Mouse (Mus musculus): ENCODE results near the gene Kif16b.

Kif16b gene

DNA sequence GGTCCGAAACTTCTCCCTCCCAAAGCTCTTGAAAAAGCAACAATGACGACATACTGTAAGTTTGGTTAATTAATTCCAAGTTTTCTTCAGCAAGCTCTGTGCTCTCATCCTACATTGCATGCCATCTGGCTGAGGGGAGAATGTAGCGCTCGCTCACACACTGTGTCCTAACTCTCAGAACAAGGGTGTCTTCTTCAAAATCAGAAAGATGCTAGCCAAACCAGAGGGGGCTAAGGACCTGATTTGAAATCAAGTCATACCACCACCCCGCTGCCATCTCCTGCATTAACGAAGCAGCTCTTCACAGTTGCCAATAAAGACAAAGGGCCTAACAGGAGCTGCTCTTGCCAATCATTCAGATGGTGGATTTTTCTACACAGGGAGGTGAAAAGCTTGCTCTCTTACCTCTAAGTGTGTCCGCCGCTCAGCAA lies 253.3 kb downstream of the Kif16b start:
- no peak for DNase-seq (ENCODE audit: low spot score)

DNA sequence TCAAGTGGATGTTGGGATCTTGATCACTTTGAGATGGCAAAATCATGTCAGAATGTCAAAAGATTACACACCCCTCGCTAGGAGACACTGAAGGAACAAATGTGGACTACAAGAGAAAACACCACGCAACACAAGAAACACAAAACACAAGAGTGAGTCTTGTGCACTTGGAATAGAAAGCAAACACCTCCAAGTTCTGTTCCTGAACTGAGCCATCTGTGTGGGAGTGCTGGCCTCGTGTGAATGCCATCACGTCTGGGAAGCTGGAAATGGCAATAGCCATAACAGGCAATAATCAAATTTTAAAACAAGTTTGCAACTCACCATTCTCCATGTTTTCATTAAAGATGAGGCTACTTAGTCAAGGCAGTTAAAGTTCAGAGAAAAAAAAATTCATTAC lies 254.5 kb downstream of the Kif16b start:
- no peak for DNase-seq (ENCODE audit: low spot score)

DNA sequence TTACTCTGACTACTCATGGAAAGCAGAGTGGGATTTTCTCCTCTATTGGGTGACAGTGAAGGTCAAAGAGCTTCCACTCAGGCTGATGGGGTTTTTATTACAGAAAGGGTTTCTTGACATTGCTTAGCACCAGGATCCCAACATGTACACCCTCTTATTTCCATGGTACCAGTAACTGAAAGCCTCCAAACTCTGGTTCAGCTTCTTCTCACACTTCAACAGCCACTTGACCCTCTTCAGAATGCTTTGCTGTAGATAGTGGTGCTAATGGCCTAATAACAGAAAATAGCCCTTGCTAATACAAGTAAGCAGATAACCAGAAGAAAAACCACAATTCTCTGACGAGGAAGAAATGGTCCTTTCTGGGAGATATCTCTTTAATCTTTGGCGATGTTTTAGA lies 259.6 kb downstream of the Kif16b start:
- DNase-seq (ENCODE audit: low spot score): no peak

DNA sequence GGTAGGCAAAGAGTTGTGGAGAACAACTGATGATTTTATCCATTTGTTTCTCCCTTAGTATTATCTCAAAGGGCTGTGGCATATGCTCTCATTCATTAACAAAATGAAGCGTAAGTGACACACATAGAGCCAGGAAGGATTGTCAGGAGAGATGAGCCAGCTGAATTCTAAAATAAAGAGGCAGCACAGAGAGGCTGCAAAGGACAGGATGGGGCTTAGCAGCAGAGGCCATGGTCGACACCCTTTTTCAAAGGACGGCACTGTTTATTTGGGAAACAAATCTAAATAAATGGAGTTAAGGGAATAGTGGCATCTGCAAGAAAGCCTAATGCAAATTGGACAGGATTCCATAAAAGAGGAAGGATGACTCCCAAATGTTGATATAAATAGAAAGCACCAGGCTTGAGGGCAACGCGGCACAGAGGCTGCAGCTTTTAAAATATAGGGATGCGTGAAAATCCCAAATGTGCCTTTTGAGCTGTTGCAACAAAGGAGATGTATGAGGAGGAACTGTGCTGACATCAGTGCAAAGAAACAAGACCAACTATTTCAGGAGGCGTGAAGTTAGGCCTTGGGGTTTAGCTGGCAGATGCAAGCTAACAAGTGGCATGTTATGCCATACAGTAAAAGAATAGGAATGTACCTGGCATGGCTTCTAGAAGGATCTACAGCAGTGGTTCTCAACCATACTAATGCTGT lies 265.6 kb downstream of the Kif16b start:
- DNase-seq (ENCODE audit: low spot score): no peak

DNA sequence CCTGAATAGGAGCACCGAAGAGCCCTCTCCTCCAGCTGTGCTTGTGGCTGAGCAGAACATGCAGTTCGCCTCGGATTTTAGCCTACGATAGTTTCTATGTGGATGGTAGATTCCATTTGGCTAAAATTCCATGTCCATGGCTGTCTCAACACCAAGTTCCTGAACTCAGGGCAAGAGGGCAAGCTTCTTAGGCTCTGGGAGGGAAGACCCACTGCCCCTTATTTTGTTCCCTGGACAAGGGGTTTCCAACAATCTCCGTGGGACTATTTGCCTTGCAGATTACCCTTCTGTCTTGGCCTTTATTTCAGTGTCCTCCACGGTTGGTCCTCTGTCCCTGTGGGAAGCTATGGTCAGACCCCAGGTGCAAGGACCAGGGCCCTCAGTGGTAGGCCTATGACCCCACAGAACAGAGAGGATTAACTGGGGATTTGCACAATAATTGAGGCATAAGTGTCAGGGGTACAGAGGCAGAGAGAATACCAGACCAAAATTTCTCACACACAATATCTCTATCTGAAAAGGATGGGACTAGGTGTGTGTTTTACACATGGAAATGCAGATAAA lies 267.3 kb downstream of the Kif16b start:
- no peak for DNase-seq (ENCODE audit: low spot score)

DNA sequence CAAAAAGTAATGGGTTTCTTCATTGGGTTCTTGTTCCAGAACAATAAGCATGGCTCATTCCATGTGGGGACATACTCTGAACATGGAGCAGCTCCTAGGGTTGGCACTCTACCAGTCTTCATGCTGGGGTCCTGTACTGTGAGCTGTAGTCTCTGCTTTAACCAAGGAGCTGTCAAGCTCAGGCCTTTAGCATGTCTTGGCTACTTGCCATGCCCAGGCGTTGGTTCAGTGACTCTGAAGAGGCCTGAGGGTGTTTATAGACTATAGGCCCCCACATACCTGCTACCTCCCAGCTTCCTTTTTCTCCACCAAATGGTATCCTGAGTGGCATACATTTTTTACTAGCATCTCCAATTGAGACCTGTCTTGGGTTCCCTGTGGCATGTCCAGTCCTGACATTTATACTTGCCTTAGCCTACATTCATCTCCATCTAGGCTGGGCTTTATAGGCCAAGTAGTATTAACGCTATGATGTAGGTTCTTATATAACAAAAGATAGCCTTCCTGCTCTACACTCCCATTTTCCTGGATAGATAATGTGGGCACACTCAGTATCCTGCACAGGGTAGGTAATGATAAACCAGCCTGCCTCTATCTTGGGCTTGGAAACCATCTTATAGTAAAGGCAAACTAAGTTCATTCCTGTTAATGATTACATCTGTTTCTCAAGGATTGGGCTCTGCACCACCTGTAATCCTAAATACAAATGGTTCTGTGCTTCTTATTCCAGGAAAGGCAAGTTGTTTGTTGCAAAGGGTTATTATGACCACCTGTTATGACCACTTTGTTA lies 271.6 kb downstream of the Kif16b start:
- DNase-seq (ENCODE audit: low spot score): no peak

DNA sequence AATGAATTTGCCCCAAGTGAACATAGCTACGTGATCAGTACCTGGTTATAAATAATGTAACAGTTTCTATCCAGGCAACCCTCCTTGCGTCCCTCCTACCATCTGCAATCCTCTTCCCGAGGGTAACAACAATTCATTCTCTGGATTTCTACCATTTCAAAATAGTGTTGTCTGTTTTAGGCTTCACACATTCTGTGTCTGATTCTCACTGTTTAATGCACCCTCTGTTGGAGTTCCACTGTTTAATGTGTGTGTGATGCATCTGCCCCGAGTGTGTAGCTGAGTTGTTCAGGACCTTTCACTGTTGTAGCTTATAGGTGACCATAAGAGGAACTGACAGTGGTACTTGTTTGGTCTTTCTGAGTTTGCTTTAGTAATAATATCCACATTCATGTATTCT lies 275.6 kb downstream of the Kif16b start:
- no peak for DNase-seq (ENCODE audit: low spot score)

DNA sequence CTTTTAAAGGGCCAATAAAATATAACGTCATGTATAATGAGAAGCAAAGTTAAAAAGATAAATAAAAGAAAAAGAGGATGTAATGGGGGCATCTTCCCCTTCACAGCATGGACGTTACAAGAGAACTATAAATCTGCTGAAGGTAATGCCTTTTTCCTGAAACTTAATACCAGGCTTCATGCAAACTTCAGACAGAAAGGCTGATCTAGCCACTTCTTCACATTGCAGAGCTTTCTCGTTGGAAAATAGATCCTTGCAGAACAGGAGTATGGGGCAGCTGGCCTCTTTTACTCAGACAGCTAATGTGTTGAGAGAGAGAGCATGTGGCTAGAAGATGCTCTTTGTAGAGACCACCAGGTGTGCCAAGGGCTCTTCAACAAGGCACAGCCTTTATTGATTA lies 276.2 kb downstream of the Kif16b start:
- no peak for DNase-seq (ENCODE audit: low spot score)

DNA sequence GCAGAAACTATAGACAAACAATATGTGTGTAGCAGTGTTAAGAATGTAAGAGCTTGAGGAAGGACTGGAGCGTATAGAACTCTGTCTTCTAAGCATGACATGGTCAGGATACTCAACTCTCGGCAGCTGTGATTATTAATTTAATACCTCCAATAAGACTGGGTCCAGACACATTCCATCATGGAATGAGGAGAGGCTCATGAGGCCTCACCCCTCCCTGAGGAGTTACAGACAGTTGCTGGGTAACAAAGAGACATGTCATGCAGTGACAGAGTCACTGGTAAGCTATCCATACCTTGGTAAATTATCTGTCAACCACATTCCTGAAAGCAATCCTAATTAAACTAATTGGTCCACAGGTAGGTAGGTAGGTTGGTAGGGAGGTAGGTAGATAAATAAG lies 277.1 kb downstream of the Kif16b start:
- no peak for DNase-seq (ENCODE audit: low spot score)

DNA sequence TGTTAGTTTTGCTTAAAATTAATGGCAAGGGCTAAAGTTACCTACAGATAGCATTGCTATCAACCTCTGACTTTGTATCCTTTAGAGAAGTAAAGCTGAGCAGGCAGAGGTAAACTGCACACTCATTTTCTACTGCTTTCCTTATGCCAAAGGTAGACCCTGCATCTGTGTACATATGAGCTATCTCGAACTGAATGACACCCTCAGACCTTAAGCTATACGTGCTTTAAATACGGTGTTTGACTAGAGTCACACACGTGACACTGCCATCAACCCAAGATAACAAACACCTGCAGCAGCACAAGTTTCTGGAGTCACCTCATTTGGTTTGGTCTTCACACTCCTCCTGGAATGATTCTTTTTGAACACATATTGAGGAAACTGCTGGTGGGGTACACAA lies 280.2 kb downstream of the Kif16b start:
- DNase-seq (ENCODE audit: low spot score): no peak

DNA sequence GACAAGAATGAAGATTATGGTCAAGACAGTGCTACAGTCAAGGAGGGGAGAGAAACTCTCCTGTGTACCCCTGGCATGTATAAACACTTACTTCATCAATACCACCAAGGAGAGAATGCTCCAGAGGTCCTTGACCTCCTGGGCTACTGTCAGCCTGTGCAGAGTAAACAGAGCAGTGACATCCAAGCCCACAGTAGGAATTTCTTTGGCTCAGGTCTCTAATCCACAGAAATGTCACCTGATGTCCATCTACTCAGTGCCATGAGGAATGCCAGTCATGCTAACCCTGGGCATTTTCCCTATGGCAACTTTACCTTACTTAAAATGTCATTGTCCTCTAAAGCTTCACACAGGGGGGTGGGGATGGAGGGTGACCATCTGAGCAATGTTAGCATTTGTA lies 281.4 kb downstream of the Kif16b start:
- DNase-seq (ENCODE audit: low spot score): no peak

DNA sequence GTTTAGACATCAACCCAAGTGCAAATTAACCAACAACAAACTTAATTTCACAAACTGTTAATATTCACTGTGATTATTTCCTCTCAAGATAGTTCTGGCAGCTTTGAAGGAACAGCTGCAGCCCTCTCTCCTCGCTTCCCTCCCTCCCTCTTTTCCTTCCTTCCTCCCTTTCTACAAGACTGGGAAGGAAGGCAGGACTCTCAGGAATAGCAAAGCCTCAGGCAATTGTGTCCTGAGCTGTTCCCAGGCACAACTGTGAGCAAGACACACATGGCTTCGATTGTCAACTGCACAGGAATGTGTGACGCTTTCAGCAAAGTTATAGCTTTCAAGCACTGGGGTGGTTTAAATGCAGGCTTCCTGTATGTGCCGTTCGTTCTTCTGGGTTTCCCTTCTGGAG lies 286.8 kb downstream of the Kif16b start:
- no peak for DNase-seq (ENCODE audit: low spot score)

DNA sequence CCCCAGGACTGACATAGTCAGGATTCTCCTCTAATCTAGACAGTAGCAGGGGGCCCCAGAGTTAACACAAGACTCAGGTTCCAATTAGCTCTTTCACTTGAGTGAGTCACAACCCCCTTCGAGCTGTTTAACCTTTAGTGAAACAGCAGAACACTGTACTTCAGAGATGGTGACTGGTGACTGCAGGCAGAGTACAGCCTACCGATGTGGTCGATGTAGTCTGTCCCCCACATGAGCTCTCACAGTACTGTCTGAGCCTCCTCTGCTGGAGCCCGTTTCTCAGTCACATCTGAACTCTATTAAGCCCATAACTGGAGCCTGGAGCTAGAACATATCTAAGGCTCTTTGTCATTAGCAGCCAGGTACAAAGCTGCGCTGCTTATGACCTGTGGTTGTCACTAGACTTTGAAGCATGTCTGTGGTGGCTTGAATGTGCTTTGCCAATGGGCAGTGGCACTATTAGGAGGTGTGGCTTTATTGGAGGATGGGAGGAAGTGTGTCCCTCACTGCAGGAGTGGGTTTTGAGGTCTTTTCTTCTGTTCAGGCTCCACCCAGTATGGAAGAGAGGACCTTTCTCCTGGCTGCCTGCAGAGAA lies 288.9 kb downstream of the Kif16b start:
- no peak for DNase-seq (ENCODE audit: low spot score)

DNA sequence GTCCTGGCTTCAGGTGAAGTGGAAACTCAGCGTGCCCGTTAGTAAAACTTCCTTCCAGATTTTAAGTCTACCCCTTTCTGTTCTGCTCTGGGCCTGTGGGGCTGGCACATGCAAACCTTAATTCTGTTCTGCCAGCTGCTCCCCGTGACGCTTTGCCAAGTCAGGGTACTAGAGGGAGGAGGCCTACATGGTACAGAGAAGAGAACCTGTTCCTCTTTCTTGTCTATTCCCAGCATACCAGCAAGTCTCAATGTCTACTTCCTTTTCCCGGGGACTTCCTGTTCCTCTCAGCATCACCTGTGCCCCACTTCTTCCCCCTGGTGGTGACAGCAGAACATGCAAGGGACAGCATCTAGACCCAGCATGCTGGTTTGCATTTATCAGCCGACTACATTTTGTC lies 290.2 kb downstream of the Kif16b start:
- no peak for DNase-seq (ENCODE audit: low spot score)

DNA sequence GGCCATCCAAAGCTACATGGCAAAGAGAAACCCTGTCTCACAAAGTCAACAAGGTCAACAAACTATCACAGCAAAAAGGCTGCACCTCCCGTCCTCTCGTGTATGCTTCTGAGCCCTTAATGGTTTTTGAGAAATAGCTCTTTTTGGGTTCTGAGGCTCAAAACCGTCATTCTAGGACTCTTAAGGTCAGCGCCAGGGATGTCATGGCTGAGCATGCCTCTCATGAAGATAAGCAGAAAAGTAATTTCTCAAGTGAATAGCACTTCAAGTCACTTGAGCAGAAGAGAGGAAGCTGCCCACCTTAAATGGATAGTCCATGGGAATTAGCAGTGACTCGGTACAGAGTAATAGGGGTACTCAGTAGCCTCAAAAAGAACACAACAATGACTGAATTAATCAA lies 291.1 kb downstream of the Kif16b start:
- DNase-seq (ENCODE audit: low spot score): no peak

DNA sequence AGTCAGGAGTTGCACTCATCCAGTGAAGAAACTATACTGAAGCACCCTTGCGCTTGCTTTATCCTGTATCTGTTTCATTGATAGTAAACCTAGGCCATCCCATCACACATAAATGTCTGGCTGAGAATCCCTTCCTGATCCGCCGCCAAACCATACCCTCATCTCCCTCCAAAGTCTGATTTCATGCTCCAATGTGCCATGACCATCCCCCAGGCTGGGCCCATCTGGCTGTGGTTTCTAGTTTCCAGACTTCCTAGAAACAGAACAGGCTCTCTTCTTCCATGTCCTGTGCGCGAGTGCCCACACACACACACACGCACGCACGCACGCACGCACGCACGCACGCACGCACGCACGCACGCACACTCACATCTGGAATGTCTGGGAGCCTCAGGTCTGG lies 292.6 kb downstream of the Kif16b start:
- DNase-seq (ENCODE audit: low spot score): no peak

DNA sequence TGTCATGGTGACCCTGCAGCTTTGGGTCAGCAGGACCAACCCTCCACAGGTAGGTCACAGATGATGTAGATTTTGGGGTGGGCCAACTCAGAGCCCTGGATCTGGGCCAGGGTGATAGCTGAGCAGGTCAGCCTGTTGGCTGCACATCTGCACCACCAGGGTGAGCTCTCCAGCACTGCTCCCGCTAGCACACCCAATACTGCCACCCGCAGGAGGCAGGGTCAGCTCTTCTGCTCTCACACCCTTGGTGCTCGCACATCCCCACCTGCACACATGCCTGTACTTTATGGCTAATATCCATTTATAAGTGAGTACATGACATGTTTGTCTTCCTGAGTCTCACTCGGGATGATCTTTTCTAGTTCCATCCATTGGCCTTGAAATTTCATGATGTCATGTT lies 296.6 kb downstream of the Kif16b start:
- DNase-seq (ENCODE audit: low spot score): no peak

DNA sequence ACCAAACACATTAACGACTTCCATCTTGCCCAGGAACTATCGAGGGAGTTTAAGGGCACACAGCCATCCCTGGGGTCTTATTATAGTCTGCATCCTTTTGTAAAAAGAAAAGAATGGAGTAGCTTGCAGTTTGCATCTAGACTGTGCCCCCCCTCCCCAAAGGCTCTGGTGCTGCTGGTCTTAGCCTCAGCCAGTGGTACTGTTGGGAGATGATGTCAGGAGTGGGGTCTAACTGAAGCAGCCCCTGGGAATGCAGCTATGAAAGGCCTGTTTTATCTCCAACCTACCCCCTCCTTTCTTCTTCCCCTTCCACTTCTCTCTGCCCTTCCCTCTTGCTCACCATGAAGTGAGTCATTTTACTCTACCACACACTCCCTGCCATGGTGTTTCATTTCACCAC lies 298.1 kb downstream of the Kif16b start:
- no peak for DNase-seq (ENCODE audit: low spot score)

DNA sequence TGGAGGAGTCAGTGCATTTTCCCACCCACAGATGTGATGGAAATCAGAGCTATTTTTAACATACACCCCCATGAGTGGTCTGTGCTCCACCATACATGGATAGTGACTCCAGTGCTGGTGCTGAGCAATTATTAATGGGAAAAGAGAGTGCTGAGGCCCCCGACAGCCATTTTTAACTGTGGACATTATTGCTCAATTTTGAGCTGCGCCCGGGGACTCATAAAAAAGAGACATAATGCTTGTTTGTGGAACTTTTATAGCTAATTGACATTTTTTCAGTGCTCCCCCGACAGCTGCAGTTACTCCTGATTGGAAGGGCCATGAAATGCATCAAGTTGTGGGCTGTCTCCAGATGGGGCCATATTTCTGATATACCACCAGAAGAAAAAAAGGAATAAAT lies 302.1 kb downstream of the Kif16b start:
- DNase-seq (ENCODE audit: low spot score): no peak

DNA sequence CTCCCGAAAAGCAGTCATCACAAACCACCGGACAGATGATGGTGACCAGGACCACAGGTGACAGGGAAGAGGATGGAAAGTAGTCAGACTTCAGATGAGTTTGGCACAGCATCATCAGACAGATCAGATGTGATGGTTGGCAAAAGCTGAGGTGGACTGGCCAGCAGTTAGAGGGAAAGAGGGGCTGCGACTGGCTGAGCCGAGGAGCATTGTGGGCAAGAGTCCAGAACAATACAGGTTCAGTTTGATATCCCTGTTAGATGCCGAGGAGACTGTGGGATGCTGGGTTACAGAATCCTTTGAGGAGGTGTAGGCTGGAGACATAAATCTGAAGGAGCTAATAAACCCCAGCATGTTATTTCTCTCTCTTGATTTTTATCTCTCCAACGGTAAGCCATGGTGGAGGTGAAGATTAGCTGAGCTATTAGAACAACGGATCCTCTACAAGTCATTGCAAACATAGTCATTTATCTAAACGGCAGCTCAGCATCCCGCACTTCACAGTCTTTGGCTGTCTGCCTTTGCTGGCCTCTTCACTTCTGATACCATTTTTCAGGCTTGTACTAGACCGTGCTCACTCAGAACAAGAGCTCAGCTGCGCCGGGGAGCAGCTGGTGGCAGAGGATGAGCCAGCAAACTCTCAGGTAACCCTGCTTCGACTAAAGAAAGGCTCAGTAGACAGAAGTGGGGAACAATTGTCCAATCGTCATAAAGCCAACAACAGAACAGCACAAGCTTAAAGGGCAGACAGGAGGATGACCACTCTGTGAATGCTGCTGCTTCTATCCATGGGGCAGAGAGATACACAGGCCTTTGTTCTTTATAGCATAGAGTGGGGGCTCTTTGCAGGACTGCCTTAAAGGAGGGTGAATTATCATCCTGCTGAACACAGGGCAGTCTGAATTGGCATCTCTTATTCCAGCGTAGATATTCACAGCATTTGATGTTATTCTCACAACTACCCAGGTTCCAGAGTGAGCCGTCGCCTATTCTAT lies 304.9 kb downstream of the Kif16b start:
- DNase-seq (ENCODE audit: low spot score): no peak

DNA sequence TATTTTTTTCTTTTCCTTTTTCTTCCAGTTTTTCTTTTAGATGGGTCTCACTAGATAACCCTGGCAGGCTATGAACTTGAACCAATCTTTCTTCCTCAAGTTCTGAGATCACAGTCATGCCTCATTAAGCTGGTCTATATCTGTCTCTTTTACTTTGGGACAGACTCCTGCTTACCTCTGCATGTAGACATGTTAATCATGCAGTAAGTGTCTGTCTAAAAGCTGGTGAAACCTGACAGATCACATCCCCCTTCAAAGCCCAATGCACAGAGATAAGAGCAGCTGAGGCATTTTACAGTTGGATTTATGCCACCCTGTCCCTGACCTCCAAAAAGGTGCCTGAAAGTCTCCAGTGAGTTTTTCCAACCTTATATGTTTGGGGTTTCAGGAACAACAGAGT lies 310.4 kb downstream of the Kif16b start:
- no peak for DNase-seq (ENCODE audit: low spot score)

DNA sequence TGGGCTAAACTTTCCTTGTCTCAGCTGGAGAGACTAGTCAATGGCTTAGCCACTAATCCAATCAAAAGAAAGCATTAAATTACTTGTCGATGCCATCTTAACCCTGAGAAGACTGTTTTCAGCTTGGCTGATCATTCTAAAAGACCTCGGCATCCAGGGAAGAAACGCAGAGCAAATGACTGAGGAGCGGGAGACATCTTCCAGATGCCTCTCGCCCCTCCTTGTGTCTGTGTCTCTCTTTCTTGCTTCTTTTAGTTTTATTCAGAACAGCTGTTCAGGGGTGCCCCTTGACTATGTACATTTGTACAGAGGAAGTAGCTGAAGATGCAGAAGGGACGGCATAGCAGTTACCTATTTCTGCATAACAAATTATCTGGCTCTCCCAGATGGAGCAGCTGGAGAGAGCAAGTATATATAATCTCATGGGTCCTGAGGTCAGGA lies 311.0 kb downstream of the Kif16b start:
- DNase-seq (ENCODE audit: low spot score): no peak

Data from testis, postnatal 10 days (tissue).